Comparison of ENCODE assay signal across 26 mouse cellular contexts in genomic region chr8:121970225-121970624, GRCm38 (mm10). TPM values are rescaled to one million over a fixed set of nuclear protein-coding genes. Genes with fewer than 3 reads are reported as not detected.
DNase-seq lines count a peak whose midpoint lies in the region; ATAC-seq lines count a peak whose summit lies in the region.
"Had no signal": no experiment of that assay in that cellular context is flagged by ENCODE, and none has a peak within 500 bp of the region (broad histone marks: within the 10 kb centered on the region; RNA-seq: fewer than 3 reads in every experiment).

No protein-coding gene starts in this region.

- H3K27me3 ChIP-seq in forebrain, embryonic 14.5 days (replicated peaks; ENCODE audit: control insufficient read depth, insufficient read depth, low read length): no peaks in the 10 kb centered on the region
- H3K27me3 ChIP-seq in forebrain, embryonic 11.5 days (ENCODE audit: control insufficient read depth, insufficient read depth, low read length): no peaks in the 10 kb centered on the region
- no peaks in the 10 kb centered on the region for H3K27me3 ChIP-seq in midbrain, embryonic 13.5 days
- no peaks in the 10 kb centered on the region for H3K27me3 ChIP-seq in midbrain, embryonic 11.5 days (ENCODE audit: control insufficient read depth, insufficient read depth, low read length)
- no peaks in the 10 kb centered on the region for H3K27me3 ChIP-seq in forebrain, embryonic 15.5 days
- H3K27me3 ChIP-seq: heart, embryonic 13.5 days; liver, embryonic 13.5 days had no signal

- peaks cover 15% of the 10 kb centered on the region for H3K36me3 ChIP-seq in forebrain, embryonic 14.5 days (ENCODE audit: control insufficient read depth, insufficient read depth, low read length)
- no peaks in the 10 kb centered on the region for H3K36me3 ChIP-seq in forebrain, embryonic 11.5 days (ENCODE audit: control insufficient read depth, insufficient read depth, low read length)
- peaks cover 16% of the 10 kb centered on the region for H3K36me3 ChIP-seq in midbrain, embryonic 13.5 days
- peaks cover 3% of the 10 kb centered on the region for H3K36me3 ChIP-seq in midbrain, embryonic 11.5 days (ENCODE audit: control insufficient read depth, insufficient read depth, low read length)
- peaks cover 14% of the 10 kb centered on the region for H3K36me3 ChIP-seq in forebrain, embryonic 15.5 days

- no peaks in the 10 kb centered on the region for H3K9me3 ChIP-seq in forebrain, embryonic 14.5 days (replicated peaks; ENCODE audit: control insufficient read depth, low read length)
- no peaks in the 10 kb centered on the region for H3K9me3 ChIP-seq in forebrain, embryonic 11.5 days (ENCODE audit: control insufficient read depth, low read length)
- H3K9me3 ChIP-seq in midbrain, embryonic 13.5 days: no peaks in the 10 kb centered on the region
- no peaks in the 10 kb centered on the region for H3K9me3 ChIP-seq in midbrain, embryonic 11.5 days (ENCODE audit: control insufficient read depth, low read length)
- H3K9me3 ChIP-seq in forebrain, embryonic 15.5 days: no peaks in the 10 kb centered on the region
- H3K9me3 ChIP-seq: heart, embryonic 13.5 days; liver, embryonic 13.5 days had no signal

- H3K27ac ChIP-seq in forebrain, embryonic 14.5 days (ENCODE audit: low read depth, low read length): peak overlapping the region; percentile 62; the same call in 1 of the 2 replicates
- H3K27ac ChIP-seq in forebrain, embryonic 11.5 days (ENCODE audit: low read depth, low read length): no peak overlapping the region
- peak overlapping the region; percentile 32; the same call in 1 of the 2 replicates for H3K27ac ChIP-seq in midbrain, embryonic 13.5 days
- H3K27ac ChIP-seq in midbrain, embryonic 11.5 days (ENCODE audit: low read depth, low read length): no peak overlapping the region
- peak overlapping the region; percentile 68 for H3K27ac ChIP-seq in forebrain, embryonic 15.5 days (replicated peaks)
- H3K27ac ChIP-seq: heart, adult 2 months; heart, embryonic 13.5 days; kidney, postnatal 0 days; liver, embryonic 13.5 days had no signal

- no peak for ATAC-seq in forebrain, embryonic 14.5 days
- no peak for ATAC-seq in forebrain, embryonic 11.5 days (replicated peaks; ENCODE audit: low FRiP score)
- no peak for ATAC-seq in midbrain, embryonic 13.5 days
- ATAC-seq in midbrain, embryonic 11.5 days (ENCODE audit: low FRiP score): no peak
- ATAC-seq in forebrain, embryonic 15.5 days (replicated peaks): no peak
- ATAC-seq: activated CD4-positive, CD25-positive, alpha-beta regulatory T cell, adult 4 months; inflammation-experienced regulatory T-cells, adult 6 months had no signal

- H3K4me2 ChIP-seq in forebrain, embryonic 14.5 days (ENCODE audit: low read length): no peak overlapping the region
- H3K4me2 ChIP-seq in forebrain, embryonic 11.5 days (ENCODE audit: low read depth, low read length, severe bottlenecking): no peak overlapping the region
- no peak overlapping the region for H3K4me2 ChIP-seq in midbrain, embryonic 13.5 days (replicated peaks)
- no peak overlapping the region for H3K4me2 ChIP-seq in midbrain, embryonic 11.5 days
- no peak overlapping the region for H3K4me2 ChIP-seq in forebrain, embryonic 15.5 days (replicated peaks)
- H3K4me2 ChIP-seq: heart, embryonic 13.5 days; liver, embryonic 13.5 days had no signal

- no peak overlapping the region for H3K4me3 ChIP-seq in forebrain, embryonic 14.5 days (ENCODE audit: low read depth, low read length)
- H3K4me3 ChIP-seq in forebrain, embryonic 11.5 days (ENCODE audit: low read depth, low read length): no peak overlapping the region
- no peak overlapping the region for H3K4me3 ChIP-seq in midbrain, embryonic 13.5 days (replicated peaks)
- no peak overlapping the region for H3K4me3 ChIP-seq in midbrain, embryonic 11.5 days (ENCODE audit: low read depth, low read length)
- H3K4me3 ChIP-seq in forebrain, embryonic 15.5 days: no peak overlapping the region
- H3K4me3 ChIP-seq: heart, adult 2 months; heart, embryonic 13.5 days; liver, embryonic 13.5 days had no signal

- no peak overlapping the region for H3K9ac ChIP-seq in forebrain, embryonic 14.5 days (ENCODE audit: low read length)
- H3K9ac ChIP-seq in forebrain, embryonic 11.5 days (ENCODE audit: low read length): no peak overlapping the region
- H3K9ac ChIP-seq in midbrain, embryonic 13.5 days (replicated peaks): peak overlapping the region; percentile 23; the same call in 1 of the 2 replicates
- H3K9ac ChIP-seq in midbrain, embryonic 11.5 days (ENCODE audit: low read length): no peak overlapping the region
- H3K9ac ChIP-seq in forebrain, embryonic 15.5 days (replicated peaks): no peak overlapping the region
- H3K9ac ChIP-seq: heart, embryonic 13.5 days; liver, embryonic 13.5 days had no signal

- 90% methylated on average over 8 of the region's 8 CpGs for WGBS in forebrain, embryonic 14.5 days
- 91% methylated on average over 8 of the region's 8 CpGs for WGBS in forebrain, embryonic 11.5 days
- 85% methylated on average over 8 of the region's 8 CpGs for WGBS in midbrain, embryonic 13.5 days
- 88% methylated on average over 8 of the region's 8 CpGs for WGBS in midbrain, embryonic 11.5 days
- 90% methylated on average over 8 of the region's 8 CpGs for WGBS in forebrain, embryonic 15.5 days

- no peak for DNase-seq in forebrain, embryonic 14.5 days (ENCODE audit: low spot score)
- DNase-seq in forebrain, embryonic 11.5 days (ENCODE audit: low spot score): no peak
- no peak for DNase-seq in midbrain, embryonic 11.5 days (ENCODE audit: low spot score, missing footprints)
- no peak for DNase-seq in gastrocnemius, adult 18-20 months (ENCODE audit: low spot score)
- no peak for DNase-seq in kidney, adult 11 months
- DNase-seq: adrenal gland, adult 8-10 months; cerebellum, adult 2 months; cerebellum, postnatal 25 days; gastrocnemius, postnatal 36 days; heart, adult 2 months; kidney, adult 2 months; layer of hippocampus, adult 9-11 months; liver, embryonic 13.5 days; lung, adult 2 months; lung, postnatal 14 days; right cerebral cortex, postnatal 14 days had no signal

- H3K4me1 ChIP-seq in forebrain, embryonic 14.5 days (ENCODE audit: control insufficient read depth, insufficient read depth, low read length): peaks cover 22% of the 10 kb centered on the region
- peaks cover 22% of the 10 kb centered on the region for H3K4me1 ChIP-seq in forebrain, embryonic 11.5 days (replicated peaks; ENCODE audit: control insufficient read depth, insufficient read depth, low read length)
- peaks cover 48% of the 10 kb centered on the region for H3K4me1 ChIP-seq in midbrain, embryonic 13.5 days (replicated peaks)
- H3K4me1 ChIP-seq in midbrain, embryonic 11.5 days (ENCODE audit: control insufficient read depth, insufficient read depth, low read length): peaks cover 20% of the 10 kb centered on the region
- H3K4me1 ChIP-seq in forebrain, embryonic 15.5 days: peaks cover 48% of the 10 kb centered on the region

RNA-seq across cellular contexts. Expression of gene Banp, which starts 20.7 kb away (rescaled TPM):
- polyA plus RNA-seq in forebrain, embryonic 14.5 days (2014; fragmentation: Nextera tagmentation; extraction: Ambion mirVana): 47.2 and 57.7 TPM in 2 replicates
- polyA plus RNA-seq in forebrain, embryonic 11.5 days (2014; fragmentation: Nextera tagmentation; extraction: Ambion mirVana): 53.1 and 60.9 TPM in 2 replicates
- polyA plus RNA-seq in midbrain, embryonic 13.5 days (2015; fragmentation: Nextera tagmentation; extraction: Ambion mirVana): 59.0 and 62.4 TPM in 2 replicates
- polyA plus RNA-seq in midbrain, embryonic 11.5 days (2014; fragmentation: Nextera tagmentation; extraction: Ambion mirVana): 48.8 and 53.4 TPM in 2 replicates
- 64.8 and 65.3 TPM in 2 replicates for polyA plus RNA-seq in forebrain, embryonic 15.5 days (2015; fragmentation: Nextera tagmentation; extraction: Ambion mirVana)
- total RNA-seq in gastrocnemius, adult 18-20 months (2021): 1 to 10 TPM; 8.4 TPM

RNA-seq across cellular contexts. Expression of gene Car5a, which starts 25.5 kb away (rescaled TPM):
- polyA plus RNA-seq in forebrain, embryonic 14.5 days (2014; fragmentation: Nextera tagmentation; extraction: Ambion mirVana): 0.28 and 0.46 TPM in 2 replicates
- not detected in 2 replicates for polyA plus RNA-seq in forebrain, embryonic 11.5 days (2014; fragmentation: Nextera tagmentation; extraction: Ambion mirVana)
- polyA plus RNA-seq in midbrain, embryonic 13.5 days (2015; fragmentation: Nextera tagmentation; extraction: Ambion mirVana): 0.12 and 0.53 TPM in 2 replicates
- 0.14 TPM in 1 of 2 replicates, not detected in the other for polyA plus RNA-seq in midbrain, embryonic 11.5 days (2014; fragmentation: Nextera tagmentation; extraction: Ambion mirVana)
- polyA plus RNA-seq in forebrain, embryonic 15.5 days (2015; fragmentation: Nextera tagmentation; extraction: Ambion mirVana): 0.37 and 0.43 TPM in 2 replicates
- total RNA-seq in gastrocnemius, adult 18-20 months (2021): not detected
- total RNA-seq: adrenal gland, adult 8-10 months; gastrocnemius, postnatal 36 days; heart, adult 2 months; heart, postnatal 25 days; left cerebral cortex, postnatal 36 days; megakaryocyte progenitor cell, adult 5-6 weeks had no signal
- polyA plus RNA-seq: heart, adult 2 months; inflammation-experienced regulatory T-cells, adult 6 months; limb, embryonic 14.5 days had no signal

Comparison
In these comparisons a context has a peak if more than half of its experiments do, and no peak if none do; other contexts are left out.
1. H3K27ac ChIP-seq: peak in forebrain, embryonic 14.5 days (single experiment), midbrain, embryonic 13.5 days (single experiment) and forebrain, embryonic 15.5 days (single experiment); none in forebrain, embryonic 11.5 days (single experiment) and midbrain, embryonic 11.5 days (single experiment).